Mouse (Mus musculus) CH12.LX (cell line): ENCODE measurements around the gene Megf11. TPM values are rescaled to one million over a fixed set of nuclear protein-coding genes. Genes with fewer than 3 reads are reported as not detected.

ENCODE experiments used
- DNase-seq: peaks from one replicate; pipeline ENCODE4 v3.0.0-alpha.2; 2013; ENCODE audit errors: extremely low read depth
- H3K27ac ChIP-seq: 2 replicates; pipeline ENCODE4 v1.5.1; 2012; ENCODE audit warnings: low read depth, mild to moderate bottlenecking, control low read depth, moderate library complexity; ENCODE audit not compliant: insufficient read depth
- H3K27me3 ChIP-seq: replicated peaks from 2 replicates; pipeline ENCODE3; 2012; ENCODE audit warnings: inconsistent platforms
- H3K36me3 ChIP-seq, 2 experiments: replicated peaks in 1 of 2; 2 replicates each; pipeline versions ENCODE3 to v1.6.1; 2012; ENCODE audit warnings: inconsistent platforms in 1 of 2, low read length in 1 of 2, mild to moderate bottlenecking in 1 of 2, mixed read lengths in 1 of 2, moderate library complexity in 1 of 2; ENCODE audit not compliant: control insufficient read depth in 1 of 2, insufficient read depth in 1 of 2
- H3K4me1 ChIP-seq, 2 experiments: 2 replicates each; pipeline ENCODE4 v1.6.1; 2012; ENCODE audit warnings: inconsistent platforms in 1 of 2, moderate library complexity in 1 of 2; ENCODE audit not compliant: insufficient read depth in 2 of 2, control insufficient read depth in 1 of 2
- H3K4me2 ChIP-seq: 2 replicates; pipeline ENCODE4 v1.6.1; 2012; ENCODE audit warnings: low read depth, mild to moderate bottlenecking, control low read depth; ENCODE audit not compliant: poor library complexity, insufficient read depth, severe bottlenecking
- H3K4me3 ChIP-seq, 3 experiments: fragments of 150-350 bp in 1 of 3; sonication (generic) in 1 of 3; replicated peaks in 1 of 3; 2 replicates each; pipeline versions ENCODE3 to v1.5.1; 2011 to 2012; ENCODE audit warnings: low read depth in 2 of 3, low read length in 2 of 3, mild to moderate bottlenecking in 2 of 3, moderate library complexity in 2 of 3, control low read depth in 1 of 3, improper control_type of control experiment in 1 of 3, inconsistent platforms in 1 of 3, mixed read lengths in 1 of 3; ENCODE audit not compliant: poor library complexity in 1 of 3
- H3K79me2 ChIP-seq: replicated peaks from 2 replicates; pipeline ENCODE4 v1.6.1; 2012; ENCODE audit warnings: mild to moderate bottlenecking, moderate library complexity; ENCODE audit not compliant: control insufficient read depth, poor library complexity, insufficient read depth, severe bottlenecking; ENCODE audit errors: extremely low read depth
- H3K9ac ChIP-seq: 2 replicates; pipeline ENCODE4 v1.6.1; 2012; ENCODE audit warnings: low read depth, mild to moderate bottlenecking, control low read depth, moderate library complexity; ENCODE audit not compliant: insufficient read depth
- H3K9me3 ChIP-seq: replicated peaks from 2 replicates; pipeline ENCODE3; 2012; ENCODE audit warnings: low read length, inconsistent platforms, mixed read lengths
- CHD2 ChIP-seq: IDR thresholded peaks from 2 replicates; pipeline ENCODE4 v1.6.1; 2011; ENCODE audit warnings: low read length, improper control_type of control experiment
- CTCF ChIP-seq, 2 experiments: IDR thresholded peaks in 1 of 2; conservative IDR thresholded peaks in 1 of 2; 2 replicates each; pipeline ENCODE4 v1.5.1; 2011 to 2012; ENCODE audit warnings: low read depth in 2 of 2, low read length in 2 of 2, improper control_type of control experiment in 1 of 2, inconsistent platforms in 1 of 2, mild to moderate bottlenecking in 1 of 2, moderate library complexity in 1 of 2
- EP300 ChIP-seq: IDR thresholded peaks from 2 replicates; pipeline ENCODE4 v1.6.1; 2011; ENCODE audit warnings: low read length, improper control_type of control experiment
- ETS1 ChIP-seq: conservative IDR thresholded peaks from 2 replicates; pipeline ENCODE4 v1.6.1; 2012; ENCODE audit warnings: low read depth, mild to moderate bottlenecking, inconsistent platforms, low read length, improper control_type of control experiment, moderate library complexity
- GABPA ChIP-seq: IDR thresholded peaks from 2 replicates; pipeline ENCODE4 v1.6.1; 2012; ENCODE audit warnings: low read depth, low read length, improper control_type of control experiment, inconsistent platforms; ENCODE audit not compliant: insufficient replicate concordance
- IRF4 ChIP-seq: IDR thresholded peaks from 2 replicates; pipeline ENCODE4 v1.6.1; 2014; ENCODE audit warnings: low read depth, mild to moderate bottlenecking, inconsistent platforms, low read length, improper control_type of control experiment
- JUN ChIP-seq: IDR thresholded peaks from 2 replicates; pipeline ENCODE4 v1.6.1; 2011; ENCODE audit warnings: low read depth, mild to moderate bottlenecking, low read length, improper control_type of control experiment, moderate library complexity; ENCODE audit not compliant: insufficient read depth
- MEF2A ChIP-seq: IDR thresholded peaks from 2 replicates; pipeline ENCODE4 v1.6.1; 2014; ENCODE audit warnings: low read depth, mild to moderate bottlenecking, inconsistent platforms, low read length, improper control_type of control experiment, borderline replicate concordance
- MYC ChIP-seq: IDR thresholded peaks from 2 replicates; pipeline ENCODE4 v1.6.1; 2011; ENCODE audit warnings: low read depth, mild to moderate bottlenecking, improper control_type of control experiment, low read length
- NRF1 ChIP-seq: IDR thresholded peaks from 2 replicates; pipeline ENCODE4 v1.6.1; 2014; ENCODE audit warnings: low read depth, mild to moderate bottlenecking, inconsistent platforms, low read length, improper control_type of control experiment, moderate library complexity
- POLR2A ChIP-seq: IDR thresholded peaks from 2 replicates; pipeline ENCODE4 v1.6.1; 2011; ENCODE audit warnings: low read depth, mild to moderate bottlenecking, improper control_type of control experiment, low read length
- RAD21 ChIP-seq: IDR thresholded peaks from 2 replicates; pipeline ENCODE4 v1.6.1; 2011; ENCODE audit warnings: low read depth, mild to moderate bottlenecking, low read length, improper control_type of control experiment, moderate library complexity
- RCOR1 ChIP-seq: conservative IDR thresholded peaks from 2 replicates; pipeline ENCODE4 v1.6.1; 2012; ENCODE audit warnings: low read depth, mild to moderate bottlenecking, inconsistent platforms, low read length, improper control_type of control experiment
- SIN3A ChIP-seq: IDR thresholded peaks from 2 replicates; pipeline ENCODE4 v1.6.1; 2012; ENCODE audit warnings: low read length, improper control_type of control experiment, inconsistent platforms
- SMC3 ChIP-seq: IDR thresholded peaks from 2 replicates; pipeline ENCODE4 v1.6.1; 2011; ENCODE audit warnings: low read depth, low read length, improper control_type of control experiment
- TCF12 ChIP-seq: IDR thresholded peaks from 2 replicates; pipeline ENCODE4 v1.6.1; 2014; ENCODE audit warnings: low read depth, mild to moderate bottlenecking, inconsistent platforms, low read length, improper control_type of control experiment
- UBTF ChIP-seq: IDR thresholded peaks from 2 replicates; pipeline ENCODE4 v1.6.1; 2012; ENCODE audit warnings: low read depth, mild to moderate bottlenecking, inconsistent platforms, low read length, improper control_type of control experiment, moderate library complexity
- USF2 ChIP-seq: conservative IDR thresholded peaks from 2 replicates; pipeline ENCODE4 v1.6.1; 2011; ENCODE audit warnings: low read depth, low read length, improper control_type of control experiment
- ZC3H11A ChIP-seq: IDR thresholded peaks from 2 replicates; pipeline ENCODE4 v1.6.1; 2012; ENCODE audit warnings: low read depth, mild to moderate bottlenecking, inconsistent platforms, low read length, improper control_type of control experiment
- ZKSCAN1 ChIP-seq: IDR thresholded peaks from 2 replicates; pipeline ENCODE4 v1.6.1; 2012; ENCODE audit warnings: low read depth, inconsistent platforms, low read length, improper control_type of control experiment, borderline replicate concordance
- ZNF384 ChIP-seq: IDR thresholded peaks from 2 replicates; pipeline ENCODE4 v1.6.1; 2012; ENCODE audit warnings: low read depth, low read length, improper control_type of control experiment, inconsistent platforms
- dilution Hi-C: fragments of 300-500 bp; cut with MboI; formaldehyde crosslinking; loops from 2 replicates; pipeline ENCODE4 v1.14.3; 2020; ENCODE audit warnings: low sequenced_read_pairs; ENCODE audit not compliant: extremely low pct_unique_long_range_greater_than_20kb, extremely low pct_ligation_motif_present
- in situ Hi-C: fragments of 300-500 bp; cut with MboI; formaldehyde crosslinking; loops from 3 replicates; pipeline ENCODE4 v1.14.3; 2019; ENCODE audit warnings: low sequenced_read_pairs, low pct_ligation_motif_present, low pct_unique_long_range_greater_than_20kb, mixed read lengths
- polyA plus RNA-seq: library from polyadenylated mRNA; unstranded; fragments of >175 nt; gene quantifications from 2 replicates; pipeline ENCODE4 v1.2.1, GENCODE M21; 2012; ENCODE audit warnings: low read depth; ENCODE audit not compliant: insufficient read length
- total RNA-seq, 2 experiments: library from RNA; depleted of rRNA; stranded (reverse); fragments of 300-350 nt in 1 of 2; fragments of >200 nt in 1 of 2; gene quantifications; 2 replicates each; pipeline ENCODE4 v1.2.3; 2012 to 2014

The Megf11 gene
- total and polyA plus RNA-seq, 3 experiments: 0.04 to 0.59 TPM; not detected in 1

GRCm38 (mm10) chr9:64639664-64640063, 254.2 kb downstream of the Megf11 start:
- Histone ChIP-seq H3K36me3 (no peaks in the 10 kb centered on the region), H3K9ac (no peak overlapping the region), H3K27me3 (peaks cover 3% of the 10 kb centered on the region), H3K4me1 (peaks cover 3 to 23% of the 10 kb centered on the region in 2 experiments), H3K79me2 (no peaks in the 10 kb centered on the region), H3K27ac (no peak overlapping the region), H3K4me2 (no peak overlapping the region; the same call in 1 of the 2 replicates), H3K4me3 (no peak overlapping the region), H3K9me3 (no peaks in the 10 kb centered on the region)
- peak; percentile 59 for DNase-seq
- in situ Hi-C loops: loop anchor here (10.0 kb wide), 1 partner anchor 45 kb away; no protein-coding TSS in a partner anchor
- TF ChIP-seq CTCF (conservative IDR thresholded peaks at IDR 0.05 in 1 of 2, IDR thresholded peaks at IDR 0.05 in 1 of 2; ENCODE audit: low read depth in 2 of 2, low read length in 2 of 2) (peak; percentile 48 to 84), ZC3H11A (peak; percentile 3; the same call in 1 of the 2 replicates), TCF12 (peak; percentile 44; the same call in 1 of the 2 replicates), RAD21 (peak; percentile 73), SMC3 (peak; percentile 77), ZNF384 (no peak)
- dilution Hi-C loops: no loop called here

DNA sequence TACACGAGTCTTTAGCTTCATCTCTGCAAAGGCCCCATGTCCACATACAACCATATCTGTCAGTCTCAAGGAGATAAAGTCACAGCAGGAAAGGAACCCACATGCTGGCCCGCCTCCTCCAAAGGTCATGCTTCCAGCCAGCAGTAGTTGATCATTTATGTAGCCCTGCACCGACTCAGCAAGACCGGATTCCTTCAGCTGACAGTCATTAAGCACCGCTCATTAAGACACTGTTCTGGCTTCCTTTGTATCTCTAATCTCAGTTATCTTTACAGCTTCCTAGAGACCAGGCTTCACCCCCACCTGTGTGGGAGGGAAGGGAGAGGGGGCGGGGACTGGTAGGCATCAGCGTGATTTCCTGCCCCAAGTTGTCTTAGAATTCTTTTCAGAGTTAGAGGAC, 258.7 kb downstream of the Megf11 start:
- H3K79me2 ChIP-seq: no peaks in the 10 kb centered on the region
- peaks cover 3% of the 10 kb centered on the region for H3K27me3 ChIP-seq
- H3K9me3 ChIP-seq: no peaks in the 10 kb centered on the region
- no peaks in the 10 kb centered on the region for H3K36me3 ChIP-seq
- no peak for DNase-seq
- H3K4me2 ChIP-seq: no peak overlapping the region
- in situ Hi-C loops (no loop called here), dilution Hi-C loops (no loop called here)
- H3K4me3 ChIP-seq: no peak overlapping the region
- no peak overlapping the region for H3K27ac ChIP-seq
- TF ChIP-seq CHD2 (no peak), MEF2A (no peak), POLR2A (no peak), SIN3A (no peak), EP300 (no peak), TCF12 (no peak), IRF4 (no peak), MYC (no peak), UBTF (no peak)
- peaks cover 16 to 61% of the 10 kb centered on the region in 2 experiments for H3K4me1 ChIP-seq
- H3K9ac ChIP-seq: no peak overlapping the region

- Histone ChIP-seq H3K9ac (no peak overlapping the region), H3K27ac (no peak overlapping the region)
- in situ Hi-C loops: no loop called here
- TF ChIP-seq GABPA (no peak), SMC3 (no peak), ETS1 (no peak), EP300 (no peak), JUN (no peak), USF2 (no peak), TCF12 (no peak), ZKSCAN1 (no peak), CTCF (conservative IDR thresholded peaks at IDR 0.05 in 1 of 2, IDR thresholded peaks at IDR 0.05 in 1 of 2; ENCODE audit: low read depth in 2 of 2, low read length in 2 of 2) (no peak), MYC (no peak), IRF4 (no peak), RAD21 (no peak), RCOR1 (no peak), NRF1 (no peak), UBTF (no peak)
- TF ChIP-seq, all 38 proteins: peak for 0
- no peak overlapping the region for H3K4me3 ChIP-seq
- dilution Hi-C loops: no loop called here
- peaks cover 13 to 59% of the 10 kb centered on the region in 2 experiments for H3K4me1 ChIP-seq
- no peaks in the 10 kb centered on the region for H3K79me2 ChIP-seq
- peaks cover 3% of the 10 kb centered on the region for H3K27me3 ChIP-seq
- H3K36me3 ChIP-seq: no peaks in the 10 kb centered on the region
- no peaks in the 10 kb centered on the region for H3K9me3 ChIP-seq
- H3K4me2 ChIP-seq: no peak overlapping the region
- DNase-seq: no peak
Measured at GRCm38 (mm10) chr9:64645462-64645861, 260.0 kb downstream of the Megf11 start.
